Mouse (Mus musculus): ENCODE results near the gene Radil.

GRCm38 (mm10) chr5:142546344-142546743 lies 4.6 kb downstream of the Radil start:
- TF ChIP-seq CTCF (IDR thresholded peaks at IDR 0.05) (no peak), POLR2A (IDR thresholded peaks at IDR 0.05; ENCODE audit: insufficient read depth, low read depth, low read length) (no peak)
